Mouse (Mus musculus) liver, embryonic 12.5 days (tissue): ENCODE measurements around the gene Myf5. TPM values are rescaled to one million over a fixed set of nuclear protein-coding genes. Genes with fewer than 3 reads are reported as not detected.

ENCODE experiments used
- ATAC-seq: fragments of 200-750 bp; cut with Nextera tagmentation; 2 replicates; pipeline ENCODE4 v1.8.0; 2017; ENCODE audit warnings: moderate number of reproducible peaks, mild to moderate bottlenecking, moderate library complexity
- H3K27ac ChIP-seq: fragments of 300-500 bp; sonication (generic); 2 replicates; pipeline ENCODE4 v1.5.1; 2016; ENCODE audit warnings: mild to moderate bottlenecking
- H3K27me3 ChIP-seq: fragments of 300-500 bp; sonication (generic); replicated peaks from 2 replicates; pipeline ENCODE4 v1.6.1; 2016; ENCODE audit warnings: mild to moderate bottlenecking, moderate library complexity
- H3K36me3 ChIP-seq: fragments of 300-500 bp; sonication (generic); 2 replicates; pipeline ENCODE4 v1.6.1; 2016; ENCODE audit warnings: mild to moderate bottlenecking, moderate library complexity
- H3K4me1 ChIP-seq: fragments of 300-500 bp; sonication (generic); 2 replicates; pipeline ENCODE4 v1.6.1; 2016
- H3K4me2 ChIP-seq: fragments of 300-500 bp; sonication (generic); 2 replicates; pipeline ENCODE4 v1.6.1; 2016; ENCODE audit warnings: mild to moderate bottlenecking, moderate library complexity
- H3K4me3 ChIP-seq: fragments of 300-500 bp; sonication (generic); 2 replicates; pipeline ENCODE4 v1.5.1; 2016; ENCODE audit warnings: mild to moderate bottlenecking, moderate library complexity
- H3K9ac ChIP-seq: fragments of 300-500 bp; sonication (generic); 2 replicates; pipeline ENCODE4 v1.6.1; 2016; ENCODE audit warnings: mild to moderate bottlenecking, moderate library complexity
- H3K9me3 ChIP-seq: fragments of 300-500 bp; sonication (generic); replicated peaks from 2 replicates; pipeline ENCODE4 v1.6.1; 2016; ENCODE audit warnings: mild to moderate bottlenecking, moderate library complexity
- WGBS: fragments of 180-500 bp; shearing (Covaris S2); methylation state at CpG from one replicate; pipeline ENCODE4 v1.1.7; 2016; ENCODE audit not compliant: insufficient replicate concordance; 5-methylcytosine and 5-hydroxymethylcytosine counted together
- polyA plus RNA-seq: library from polyadenylated mRNA; unstranded; fragments of >200 nt; fragmentation: Nextera tagmentation; extraction: Ambion mirVana; gene quantifications from 2 replicates; pipeline ENCODE4 v1.2.1, GENCODE M21; 2016

Myf5 gene
- polyA plus RNA-seq, 1 experiment from 2014 or later, result 0.10 TPM

DNA sequence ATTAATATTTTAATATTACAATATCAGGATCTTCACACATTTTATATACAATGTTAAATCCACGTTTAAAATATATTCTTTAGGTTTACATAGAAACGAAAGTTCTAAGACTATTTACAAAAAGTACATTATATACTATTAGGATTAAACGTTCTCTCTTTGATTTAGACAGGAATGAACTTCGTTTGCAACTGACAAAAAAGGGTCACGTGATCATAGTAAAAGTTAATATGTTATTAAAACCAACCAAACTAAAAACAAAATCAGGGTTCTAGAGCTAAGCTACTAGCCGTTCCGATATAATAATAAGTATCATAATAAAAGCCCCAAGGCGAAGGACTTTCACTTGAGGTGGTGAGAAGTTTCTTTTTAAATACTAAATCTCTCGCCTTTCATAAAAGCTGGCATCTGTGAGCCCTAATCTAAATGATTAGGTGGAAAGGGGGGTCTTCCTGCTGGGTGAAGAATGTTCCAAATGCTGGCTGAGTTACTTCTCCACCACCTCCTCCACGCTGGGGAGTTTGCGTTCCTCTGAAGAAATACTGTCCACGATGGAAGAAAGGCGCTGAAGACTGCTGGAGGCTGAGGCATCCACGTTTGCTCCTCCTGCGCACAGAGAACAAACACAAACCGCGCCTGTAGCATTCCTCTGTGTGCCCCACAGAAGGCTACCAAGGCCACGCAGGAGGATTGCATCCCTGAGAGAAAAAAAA, 7.1 kb upstream of the Myf5 start:
- no peak overlapping the region for H3K9ac ChIP-seq
- H3K27me3 ChIP-seq, result no peaks in the 10 kb centered on the region
- WGBS, result 35% methylated on average over 18 of the region's 18 CpGs
- H3K9me3 ChIP-seq, result no peaks in the 10 kb centered on the region
- no peak overlapping the region for H3K4me3 ChIP-seq
- no peak for ATAC-seq
- H3K4me2 ChIP-seq, result peak overlapping the region; percentile 32; the same call in 1 of the 2 replicates
- no peaks in the 10 kb centered on the region for H3K4me1 ChIP-seq
- H3K36me3 ChIP-seq, result no peaks in the 10 kb centered on the region
- no peak overlapping the region for H3K27ac ChIP-seq

- Histone ChIP-seq H3K4me2 (peak overlapping the region; percentile 6; the same call in 1 of the 2 replicates), H3K36me3 (no peaks in the 10 kb centered on the region), H3K27me3 (no peaks in the 10 kb centered on the region), H3K4me3 (no peak overlapping the region), H3K9ac (no peak overlapping the region), H3K9me3 (no peaks in the 10 kb centered on the region), H3K4me1 (no peaks in the 10 kb centered on the region), H3K27ac (no peak overlapping the region)
- no peak for ATAC-seq
- 25% methylated on average over 12 of the region's 12 CpGs for WGBS
Measured at GRCm38 (mm10) chr10:107488654-107489315, 2.9 kb upstream of the Myf5 start.

DNA sequence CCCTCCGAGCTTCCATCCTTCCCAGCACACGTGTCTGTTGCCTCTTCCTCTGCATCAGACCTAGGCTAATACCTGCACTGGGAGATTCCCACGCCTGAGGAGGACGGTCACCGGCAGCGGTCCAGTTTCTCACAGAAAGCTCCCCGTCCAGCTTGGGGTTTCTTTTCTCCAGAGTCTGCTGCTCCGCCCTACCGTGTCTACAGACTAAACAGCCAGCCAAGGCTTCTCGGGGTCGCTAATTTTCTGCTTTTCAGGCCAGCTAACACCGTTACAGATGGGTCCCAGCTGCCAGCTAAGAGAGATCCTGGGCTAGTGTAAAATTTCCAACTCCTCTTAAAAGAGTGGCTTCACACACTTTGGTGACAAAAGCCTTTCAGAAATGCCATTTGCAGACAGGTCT, 836 bp upstream of the Myf5 start:
- Histone ChIP-seq H3K4me3 (no peak overlapping the region), H3K9me3 (no peaks in the 10 kb centered on the region), H3K27me3 (no peaks in the 10 kb centered on the region), H3K4me1 (no peaks in the 10 kb centered on the region), H3K36me3 (no peaks in the 10 kb centered on the region), H3K4me2 (no peak overlapping the region), H3K9ac (no peak overlapping the region), H3K27ac (no peak overlapping the region)
- 63% methylated on average over 12 of the region's 12 CpGs for WGBS
- no peak for ATAC-seq

GRCm38 (mm10) chr10:107484050-107484449, 1.9 kb downstream of the Myf5 start:
- no peaks in the 10 kb centered on the region for H3K36me3 ChIP-seq
- no peak for ATAC-seq
- WGBS, result 69% methylated on average over 10 of the region's 10 CpGs

GRCm38 (mm10) chr10:107473497-107473896, 12.4 kb downstream of the Myf5 start:
- 35% methylated on average over 2 of the region's 2 CpGs for WGBS
- Histone ChIP-seq H3K4me1 (no peaks in the 10 kb centered on the region), H3K36me3 (no peaks in the 10 kb centered on the region), H3K4me2 (no peak overlapping the region), H3K27ac (no peak overlapping the region), H3K4me3 (no peak overlapping the region), H3K27me3 (no peaks in the 10 kb centered on the region), H3K9ac (no peak overlapping the region), H3K9me3 (no peaks in the 10 kb centered on the region)
- ATAC-seq, result no peak

More at GRCm38 (mm10) chr10:107484050-107484449, 1.9 kb downstream of the Myf5 start:
- H3K27me3 ChIP-seq, result no peaks in the 10 kb centered on the region
- no peak overlapping the region for H3K4me2 ChIP-seq
- H3K4me3 ChIP-seq, result no peak overlapping the region
- H3K9me3 ChIP-seq, result no peaks in the 10 kb centered on the region
- H3K4me1 ChIP-seq, result no peaks in the 10 kb centered on the region
- H3K9ac ChIP-seq, result no peak overlapping the region
- H3K27ac ChIP-seq, result no peak overlapping the region

- 70% methylated on average over 5 of the region's 5 CpGs for WGBS
- no peak for ATAC-seq
- no peaks in the 10 kb centered on the region for H3K4me1 ChIP-seq
- no peak overlapping the region for H3K4me3 ChIP-seq
- no peak overlapping the region for H3K9ac ChIP-seq
- H3K36me3 ChIP-seq, result no peaks in the 10 kb centered on the region
- no peak overlapping the region for H3K4me2 ChIP-seq
- no peaks in the 10 kb centered on the region for H3K9me3 ChIP-seq
- H3K27me3 ChIP-seq, result no peaks in the 10 kb centered on the region
- H3K27ac ChIP-seq, result no peak overlapping the region
Measured at GRCm38 (mm10) chr10:107471712-107472111, 14.2 kb downstream of the Myf5 start.

DNA sequence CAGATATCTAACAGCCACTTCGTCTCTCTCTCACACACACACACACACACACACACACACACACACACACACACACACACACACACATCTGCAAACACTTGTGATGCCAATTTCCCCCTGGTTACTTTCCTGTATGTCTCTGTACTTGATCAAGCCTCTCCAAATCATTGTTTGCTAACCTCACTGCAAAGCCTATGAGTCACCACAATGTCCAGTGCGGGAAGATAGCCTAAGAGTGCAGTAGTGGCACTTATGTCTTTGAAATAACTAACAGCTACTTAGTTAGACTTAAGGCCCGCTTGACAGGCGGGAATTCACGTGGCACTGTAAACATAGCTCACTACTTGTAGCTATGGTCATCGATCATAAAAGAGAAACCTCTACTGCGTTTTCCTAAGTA, 18.1 kb downstream of the Myf5 start:
- H3K4me2 ChIP-seq, result no peak overlapping the region
- H3K36me3 ChIP-seq, result no peaks in the 10 kb centered on the region
- H3K9ac ChIP-seq, result no peak overlapping the region
- H3K4me1 ChIP-seq, result no peaks in the 10 kb centered on the region
- H3K4me3 ChIP-seq, result no peak overlapping the region
- no peaks in the 10 kb centered on the region for H3K27me3 ChIP-seq
- ATAC-seq, result no peak
- WGBS, result 68% methylated on average over 7 of the region's 7 CpGs
- H3K27ac ChIP-seq, result no peak overlapping the region
- H3K9me3 ChIP-seq, result no peaks in the 10 kb centered on the region

DNA sequence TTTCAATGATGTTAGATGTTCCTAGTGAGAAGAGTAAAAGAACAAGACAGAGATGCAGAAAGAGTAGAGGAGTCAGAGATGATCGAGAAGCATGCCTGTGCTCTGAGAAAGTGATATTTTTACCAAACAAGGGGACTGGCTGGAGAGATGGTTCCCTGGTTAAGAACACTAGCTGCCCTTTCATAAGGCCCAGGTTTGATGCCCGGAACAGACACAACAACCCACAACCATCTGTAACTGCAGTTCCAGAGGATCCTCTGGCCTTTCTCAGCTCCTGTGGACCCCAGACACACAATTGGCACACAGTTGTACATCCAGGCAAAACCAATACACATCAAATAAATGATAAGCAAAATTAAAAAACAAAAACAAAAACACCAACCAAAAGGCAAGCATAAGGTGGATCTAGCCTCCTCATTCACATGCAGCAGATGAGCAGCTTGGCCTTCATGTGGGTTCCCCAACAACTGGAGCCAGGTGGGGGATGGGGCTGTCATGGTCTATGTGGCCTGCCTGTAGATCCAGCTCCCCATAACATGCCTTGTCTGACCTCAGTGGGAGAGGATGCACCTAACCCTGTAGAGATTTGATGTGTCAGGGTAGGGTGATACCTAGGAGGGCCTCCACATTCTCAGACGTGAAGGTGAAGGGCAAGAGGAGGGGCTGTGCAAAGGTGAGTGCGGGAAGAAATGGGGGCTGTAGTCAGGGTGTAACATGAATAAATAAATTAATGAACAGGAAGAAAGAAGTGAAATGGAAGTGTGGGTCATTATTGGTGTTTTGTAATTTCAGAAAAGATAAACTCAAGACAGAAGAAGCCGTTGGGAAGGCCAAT, 36.2 kb downstream of the Myf5 start:
- WGBS, result 71% methylated on average over 5 of the region's 5 CpGs
- no peaks in the 10 kb centered on the region for H3K4me1 ChIP-seq
- no peaks in the 10 kb centered on the region for H3K36me3 ChIP-seq
- H3K4me3 ChIP-seq, result no peak overlapping the region
- H3K4me2 ChIP-seq, result no peak overlapping the region
- H3K9me3 ChIP-seq, result no peaks in the 10 kb centered on the region
- H3K27ac ChIP-seq, result no peak overlapping the region
- H3K27me3 ChIP-seq, result no peaks in the 10 kb centered on the region
- no peak overlapping the region for H3K9ac ChIP-seq
- ATAC-seq, result no peak

- no peak for ATAC-seq
- WGBS, result 9% methylated on average over 4 of the region's 4 CpGs
- no peaks in the 10 kb centered on the region for H3K4me1 ChIP-seq
- no peak overlapping the region for H3K4me2 ChIP-seq
- H3K27me3 ChIP-seq, result no peaks in the 10 kb centered on the region
- no peaks in the 10 kb centered on the region for H3K9me3 ChIP-seq
- no peak overlapping the region for H3K4me3 ChIP-seq
- H3K27ac ChIP-seq, result no peak overlapping the region
- H3K36me3 ChIP-seq, result no peaks in the 10 kb centered on the region
- H3K9ac ChIP-seq, result no peak overlapping the region
Measured at GRCm38 (mm10) chr10:107442781-107443180, 43.2 kb downstream of the Myf5 start.

DNA sequence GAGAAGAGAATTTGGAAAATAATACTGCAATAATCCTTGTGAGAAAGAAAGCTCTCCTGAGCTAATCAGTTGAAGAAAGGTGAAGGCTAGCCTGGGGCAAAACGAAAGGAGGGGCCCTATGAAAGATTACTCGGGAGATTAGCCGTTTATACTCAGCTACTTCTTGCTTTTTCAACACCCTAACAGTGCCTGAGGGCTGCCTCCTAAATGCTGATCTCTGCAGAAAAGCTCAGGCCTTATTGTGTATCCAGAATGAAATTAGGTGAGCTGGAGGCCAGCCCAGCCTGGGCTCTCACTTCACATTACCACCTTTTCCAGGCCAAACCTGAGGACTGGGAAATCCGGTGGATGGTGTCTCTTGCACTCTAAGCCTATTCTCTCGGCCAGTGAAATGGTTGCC, 49.0 kb downstream of the Myf5 start:
- H3K9ac ChIP-seq, result no peak overlapping the region
- no peaks in the 10 kb centered on the region for H3K27me3 ChIP-seq
- ATAC-seq, result no peak
- H3K36me3 ChIP-seq, result no peaks in the 10 kb centered on the region
- no peak overlapping the region for H3K27ac ChIP-seq
- no peak overlapping the region for H3K4me3 ChIP-seq
- H3K4me2 ChIP-seq, result no peak overlapping the region
- 65% methylated on average over 5 of the region's 5 CpGs for WGBS
- H3K4me1 ChIP-seq, result no peaks in the 10 kb centered on the region
- H3K9me3 ChIP-seq, result no peaks in the 10 kb centered on the region
